Mouse (Mus musculus): ENCODE data around the gene Nosip. TPM values are rescaled to one million over a fixed set of nuclear protein-coding genes. Genes with fewer than 3 reads are reported as not detected.
A peak's percentile ranks its signal among the peaks of the same experiment; 100 is the strongest.
"Not testable (repeated sequence)": the region's sequence is repeated elsewhere in the genome, so short reads cannot be mapped to it uniquely, and the experiment has no call there.

The Nosip gene
- polyA plus RNA-seq, 1 experiment from 2014 or later = 59.1 TPM

GRCm38 (mm10) chr7:45103652-45104180, 41.5 kb downstream of the Nosip start, which contains the start of gene Fcgrt:
Gene Fcgrt, minus strand, starts transcription at chr7:45103851.
- Histone ChIP-seq H3K9me3 (ENCODE audit: control insufficient read depth, low read length) (no peaks in the 10 kb centered on the region), H3K4me1 (ENCODE audit: control insufficient read depth, insufficient read depth, low read length) (peaks cover 10% of the 10 kb centered on the region), H3K4me2 (ENCODE audit: low read depth, low read length) (peak within 1 kb of the TSS; percentile 69), H3K9ac (ENCODE audit: low read depth, low read length) (peak within 1 kb of the TSS; percentile 69), H3K27me3 (replicated peaks; ENCODE audit: control insufficient read depth, insufficient read depth, low read length) (no peaks in the 10 kb centered on the region), H3K36me3 (ENCODE audit: control insufficient read depth, insufficient read depth, low read length) (0 out of 2 replicates have a peak, but pooled peaks cover 2% of the 10 kb centered on the region), H3K4me3 (ENCODE audit: low read depth, low read length) (peak within 1 kb of the TSS; percentile 40), H3K27ac (replicated peaks; ENCODE audit: low read depth, low read length) (peak within 1 kb of the TSS; percentile 96)
- 35% methylated on average over 7 of the region's 7 CpGs for WGBS
- peak; percentile 97 for ATAC-seq (ENCODE audit: low read depth)
- peak; percentile 97 for DNase-seq (ENCODE audit: low spot score)

GRCm38 (mm10) chr7:45104941-45105340, 42.7 kb downstream of the Nosip start:
- no peak for ATAC-seq (ENCODE audit: low read depth)

GRCm38 (mm10) chr7:45105491-45105890, 43.3 kb downstream of the Nosip start:
- 66% methylated on average over 8 of the region's 8 CpGs for WGBS
- Histone ChIP-seq H3K4me3 (ENCODE audit: low read depth, low read length) (no peak overlapping the region), H3K27me3 (replicated peaks; ENCODE audit: control insufficient read depth, insufficient read depth, low read length) (no peaks in the 10 kb centered on the region), H3K36me3 (ENCODE audit: control insufficient read depth, insufficient read depth, low read length) (no peaks in the 10 kb centered on the region), H3K4me1 (ENCODE audit: control insufficient read depth, insufficient read depth, low read length) (peaks cover 10% of the 10 kb centered on the region), H3K4me2 (ENCODE audit: low read depth, low read length) (no peak overlapping the region), H3K9ac (ENCODE audit: low read depth, low read length) (no peak overlapping the region), H3K9me3 (ENCODE audit: control insufficient read depth, low read length) (no peaks in the 10 kb centered on the region), H3K27ac (replicated peaks; ENCODE audit: low read depth, low read length) (no peak overlapping the region)
- ATAC-seq (ENCODE audit: low read depth) (no peak), DNase-seq (ENCODE audit: low spot score) (no peak)

More at GRCm38 (mm10) chr7:45104941-45105340, 42.7 kb downstream of the Nosip start:
- Histone ChIP-seq H3K4me2 (ENCODE audit: low read depth, low read length) (no peak overlapping the region), H3K36me3 (ENCODE audit: control insufficient read depth, insufficient read depth, low read length) (no peaks in the 10 kb centered on the region), H3K4me1 (ENCODE audit: control insufficient read depth, insufficient read depth, low read length) (peaks cover 10% of the 10 kb centered on the region), H3K27me3 (replicated peaks; ENCODE audit: control insufficient read depth, insufficient read depth, low read length) (no peaks in the 10 kb centered on the region), H3K4me3 (ENCODE audit: low read depth, low read length) (no peak overlapping the region), H3K9ac (ENCODE audit: low read depth, low read length) (no peak overlapping the region), H3K27ac (replicated peaks; ENCODE audit: low read depth, low read length) (no peak overlapping the region), H3K9me3 (ENCODE audit: control insufficient read depth, low read length) (no peaks in the 10 kb centered on the region)
- DNase-seq (ENCODE audit: low spot score) = no peak
- 80% methylated on average over 5 of the region's 5 CpGs for WGBS

GRCm38 (mm10) chr7:45106441-45106840, 44.2 kb downstream of the Nosip start:
- ATAC-seq (ENCODE audit: low read depth) (no peak), DNase-seq (ENCODE audit: low spot score) (no peak)
- Histone ChIP-seq H3K27me3 (replicated peaks; ENCODE audit: control insufficient read depth, insufficient read depth, low read length) (no peaks in the 10 kb centered on the region), H3K4me3 (ENCODE audit: low read depth, low read length) (no peak overlapping the region), H3K4me2 (ENCODE audit: low read depth, low read length) (no peak overlapping the region), H3K4me1 (ENCODE audit: control insufficient read depth, insufficient read depth, low read length) (peaks cover 10% of the 10 kb centered on the region), H3K27ac (replicated peaks; ENCODE audit: low read depth, low read length) (no peak overlapping the region), H3K9me3 (ENCODE audit: control insufficient read depth, low read length) (no peaks in the 10 kb centered on the region), H3K36me3 (ENCODE audit: control insufficient read depth, insufficient read depth, low read length) (no peaks in the 10 kb centered on the region), H3K9ac (ENCODE audit: low read depth, low read length) (no peak overlapping the region)
- WGBS = 49% methylated on average over 6 of the region's 6 CpGs

- Histone ChIP-seq H3K4me1 (ENCODE audit: control insufficient read depth, insufficient read depth, low read length) (peaks cover 10% of the 10 kb centered on the region), H3K36me3 (ENCODE audit: control insufficient read depth, insufficient read depth, low read length) (no peaks in the 10 kb centered on the region), H3K27me3 (replicated peaks; ENCODE audit: control insufficient read depth, insufficient read depth, low read length) (no peaks in the 10 kb centered on the region), H3K9ac (ENCODE audit: low read depth, low read length) (no peak overlapping the region), H3K4me3 (ENCODE audit: low read depth, low read length) (no peak overlapping the region), H3K9me3 (ENCODE audit: control insufficient read depth, low read length) (no peaks in the 10 kb centered on the region), H3K27ac (replicated peaks; ENCODE audit: low read depth, low read length) (no peak overlapping the region), H3K4me2 (ENCODE audit: low read depth, low read length) (no peak overlapping the region)
- no peak for ATAC-seq (ENCODE audit: low read depth)
- DNase-seq (ENCODE audit: low spot score) = no peak
- 53% methylated on average over 5 of the region's 5 CpGs for WGBS
Observed at GRCm38 (mm10) chr7:45107052-45107645, 44.9 kb downstream of the Nosip start.

GRCm38 (mm10) chr7:45110089-45110488, 47.9 kb downstream of the Nosip start:
- WGBS = 88% methylated on average over 4 of the region's 4 CpGs
- H3K36me3 ChIP-seq (ENCODE audit: control insufficient read depth, insufficient read depth, low read length) = not testable (repeated sequence)

GRCm38 (mm10) chr7:45111940-45112339, 49.7 kb downstream of the Nosip start:
- Histone ChIP-seq H3K4me1 (ENCODE audit: control insufficient read depth, insufficient read depth, low read length) (no peaks in the 10 kb centered on the region), H3K4me3 (ENCODE audit: low read depth, low read length) (no peak overlapping the region), H3K36me3 (ENCODE audit: control insufficient read depth, insufficient read depth, low read length) (no peaks in the 10 kb centered on the region), H3K4me2 (ENCODE audit: low read depth, low read length) (no peak overlapping the region), H3K9me3 (ENCODE audit: control insufficient read depth, low read length) (no peaks in the 10 kb centered on the region), H3K27me3 (replicated peaks; ENCODE audit: control insufficient read depth, insufficient read depth, low read length) (no peaks in the 10 kb centered on the region), H3K9ac (ENCODE audit: low read depth, low read length) (no peak overlapping the region), H3K27ac (replicated peaks; ENCODE audit: low read depth, low read length) (no peak overlapping the region)
- WGBS = 55% methylated on average over 2 of the region's 2 CpGs
- no peak for ATAC-seq (ENCODE audit: low read depth)
- no peak for DNase-seq (ENCODE audit: low spot score)

More at GRCm38 (mm10) chr7:45110089-45110488, 47.9 kb downstream of the Nosip start:
- H3K27ac ChIP-seq (replicated peaks; ENCODE audit: low read depth, low read length); H3K9ac ChIP-seq (ENCODE audit: low read depth, low read length); H3K27me3 ChIP-seq (replicated peaks; ENCODE audit: control insufficient read depth, insufficient read depth, low read length); ATAC-seq (ENCODE audit: low read depth); H3K4me3 ChIP-seq (ENCODE audit: low read depth, low read length); H3K9me3 ChIP-seq (ENCODE audit: control insufficient read depth, low read length); H3K4me2 ChIP-seq (ENCODE audit: low read depth, low read length); H3K4me1 ChIP-seq (ENCODE audit: control insufficient read depth, insufficient read depth, low read length); DNase-seq (ENCODE audit: low spot score): not testable (repeated sequence)

- Histone ChIP-seq H3K27ac (replicated peaks; ENCODE audit: low read depth, low read length) (no peak overlapping the region), H3K9me3 (ENCODE audit: control insufficient read depth, low read length) (no peaks in the 10 kb centered on the region), H3K27me3 (replicated peaks; ENCODE audit: control insufficient read depth, insufficient read depth, low read length) (no peaks in the 10 kb centered on the region), H3K4me2 (ENCODE audit: low read depth, low read length) (no peak overlapping the region), H3K9ac (ENCODE audit: low read depth, low read length) (no peak overlapping the region), H3K4me3 (ENCODE audit: low read depth, low read length) (no peak overlapping the region), H3K4me1 (ENCODE audit: control insufficient read depth, insufficient read depth, low read length) (no peaks in the 10 kb centered on the region), H3K36me3 (ENCODE audit: control insufficient read depth, insufficient read depth, low read length) (no peaks in the 10 kb centered on the region)
- no peak for DNase-seq (ENCODE audit: low spot score)
- no peak for ATAC-seq (ENCODE audit: low read depth)
- WGBS = 51% methylated on average over 3 of the region's 3 CpGs
Observed at GRCm38 (mm10) chr7:45112529-45112928, 50.3 kb downstream of the Nosip start.

GRCm38 (mm10) chr7:45113476-45113875, 51.2 kb downstream of the Nosip start:
- Histone ChIP-seq H3K27ac (replicated peaks; ENCODE audit: low read depth, low read length) (no peak overlapping the region), H3K27me3 (replicated peaks; ENCODE audit: control insufficient read depth, insufficient read depth, low read length) (no peaks in the 10 kb centered on the region), H3K36me3 (ENCODE audit: control insufficient read depth, insufficient read depth, low read length) (0 out of 2 replicates have a peak, but pooled peaks cover 3% of the 10 kb centered on the region), H3K4me3 (ENCODE audit: low read depth, low read length) (no peak overlapping the region), H3K9me3 (ENCODE audit: control insufficient read depth, low read length) (no peaks in the 10 kb centered on the region), H3K4me2 (ENCODE audit: low read depth, low read length) (no peak overlapping the region), H3K4me1 (ENCODE audit: control insufficient read depth, insufficient read depth, low read length) (no peaks in the 10 kb centered on the region), H3K9ac (ENCODE audit: low read depth, low read length) (no peak overlapping the region)
- ATAC-seq (ENCODE audit: low read depth) (no peak), DNase-seq (ENCODE audit: low spot score) (no peak)
- WGBS = 84% methylated on average over 2 of the region's 2 CpGs
